Mouse (Mus musculus) cortical plate, adult 2 months (tissue): Measurements from ENCODE around the gene Gm27021.

Source experiments
- CTCF ChIP-seq: fragments of 200-500 bp; IDR thresholded peaks from 2 replicates; pipeline ENCODE4 v1.5.1; 2011; ENCODE audit warnings: mild to moderate bottlenecking, control low read depth, low read length; ENCODE audit not compliant: insufficient read depth; ENCODE audit errors: extremely low read depth
- POLR2A ChIP-seq: fragments of 200-500 bp; IDR thresholded peaks from 2 replicates; pipeline ENCODE4 v1.6.1; 2011; ENCODE audit warnings: mild to moderate bottlenecking, low read length, control low read depth; ENCODE audit not compliant: insufficient read depth; ENCODE audit errors: extremely low read depth

DNA sequence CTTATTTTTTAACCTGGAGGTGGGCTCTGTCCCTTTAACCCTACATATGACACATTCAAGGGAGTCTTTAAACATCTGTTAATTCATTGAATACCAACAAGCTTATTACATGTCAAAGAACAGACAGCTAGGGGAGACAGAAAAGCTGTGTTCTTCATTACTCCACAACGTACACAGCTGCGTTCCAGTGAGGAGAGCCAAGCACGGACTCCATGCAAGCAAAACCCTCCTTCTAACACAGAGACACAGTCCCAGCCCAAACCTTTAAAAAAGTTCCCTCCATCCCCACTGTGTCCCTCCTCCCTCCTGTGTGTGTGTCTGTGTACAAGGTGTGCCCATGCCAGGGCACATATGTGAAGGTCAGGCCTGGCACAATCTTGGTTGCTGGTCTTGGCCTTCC, 38.3 kb upstream of the Gm27021 start:
- no peak for TF ChIP-seq POLR2A
- TF ChIP-seq CTCF = no peak
